Mouse (Mus musculus) layer of hippocampus, postnatal 25 days (tissue): ENCODE measurements around the gene Btbd35f11. TPM values are rescaled to one million over a fixed set of nuclear protein-coding genes. Genes with fewer than 3 reads are reported as not detected.
"Not testable (repeated sequence)": the region's sequence is repeated elsewhere in the genome, so short reads cannot be mapped to it uniquely, and the experiment has no call there.

Experiments used
- DNase-seq, 2 experiments: peaks; one replicate each; pipeline ENCODE4 v3.0.0; 2022; ENCODE audit warnings: mixed read lengths in 2 of 2, low spot score in 1 of 2; ENCODE audit errors: extremely low spot score in 1 of 2
- total RNA-seq, 2 experiments: library from RNA; stranded (reverse); gene quantifications; 2 replicates each; pipeline ENCODE4 v1.2.3; 2021

Btbd35f11 gene
- not detected for total RNA-seq

GRCm38 (mm10) chrX:3443590-3443989 lies at the start of gene Btbd35f11:
Gene Btbd35f11, minus strand, starts transcription at chrX:3443690.
- not testable (repeated sequence) for DNase-seq

GRCm38 (mm10) chrX:3409946-3410345 lies 33.5 kb downstream of the Btbd35f11 start:
- DNase-seq, result peak in 1 of 2 experiments; percentile 4

Other genes starting within 250 kb of the Btbd35f11 start
- not detected for gene Btbd35f24, start 247.9 kb downstream of the Btbd35f11 start, total RNA-seq